Mouse (Mus musculus): ENCODE measurements at regions not wholly inside any gene's neighbourhood (a gene's known extent, or its start where the extent isn't known, plus 50 kb on each side); places are given as distances from the start of the nearest gene placed in this dataset.

GRCm38 (mm10) chr11:25233360-25233890 lies 977.1 kb downstream of the 5730522E02Rik start:
- no peak for TF ChIP-seq CTCF (IDR thresholded peaks at IDR 0.05)
- no peak for TF ChIP-seq POLR2A (IDR thresholded peaks at IDR 0.05; ENCODE audit: insufficient read depth, low read depth, low read length)
